Mouse (Mus musculus): ENCODE measurements around the gene Gm21497. TPM values are rescaled to one million over a fixed set of nuclear protein-coding genes. Genes with fewer than 3 reads are reported as not detected.
"Not testable (repeated sequence)": the region's sequence is repeated elsewhere in the genome, so short reads cannot be mapped to it uniquely, and the experiment has no call there.

The Gm21497 gene
- polyA plus RNA-seq (2011; ENCODE audit: insufficient read depth, insufficient read length, low read depth, missing spikeins): not detected in 2 replicates

DNA sequence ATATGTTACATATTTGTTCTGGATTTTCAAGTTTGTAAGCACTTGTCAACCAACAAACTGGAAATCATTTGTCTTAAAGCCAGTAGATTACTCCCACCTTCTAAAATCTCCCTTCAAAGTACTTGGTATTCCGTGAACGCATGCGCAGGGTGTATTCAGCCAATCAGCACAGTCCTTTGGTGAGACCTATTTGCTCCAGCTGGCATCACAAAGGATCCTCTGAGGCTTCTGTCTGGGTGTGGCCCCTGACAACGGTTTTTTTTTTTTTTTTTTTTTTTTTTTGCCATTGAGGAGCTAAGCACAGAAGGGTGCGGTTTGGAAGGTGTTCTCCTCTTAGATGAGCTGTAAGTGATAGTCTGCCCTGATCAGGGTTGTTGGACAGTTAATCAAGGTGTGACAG is at the start of gene Gm21497:
TSS of gene Gm21497 (plus strand) at position 301 of the 400 bp plus-strand sequence.
- not testable (repeated sequence) for H3K27ac ChIP-seq (ENCODE audit: insufficient read depth, low read length); H3K27me3 ChIP-seq (ENCODE audit: control insufficient read depth, insufficient read depth, low read length, poor library complexity, severe bottlenecking); H3K4me1 ChIP-seq (ENCODE audit: control insufficient read depth, insufficient read depth, low read length); H3K4me3 ChIP-seq (ENCODE audit: low read depth, low read length); H3K36me3 ChIP-seq (ENCODE audit: control insufficient read depth, insufficient read depth, low read length, poor library complexity, severe bottlenecking); H3K9me3 ChIP-seq (replicated peaks; ENCODE audit: control insufficient read depth, insufficient read depth, low read length, poor library complexity, severe bottlenecking); H3K9ac ChIP-seq (ENCODE audit: low read depth, poor library complexity, severe bottlenecking)

Measured in ES-Bruce4 (cell line).